Mouse (Mus musculus) neural tube, embryonic 13.5 days (tissue): ENCODE measurements at regions not wholly inside any gene's neighbourhood (a gene's known extent, or its start where the extent isn't known, plus 50 kb on each side); places are given as distances from the start of the nearest gene placed in this dataset.

Source experiments
- ATAC-seq: fragments of 200-750 bp; cut with Nextera tagmentation; 2 replicates; pipeline ENCODE4 v1.8.0; 2017; ENCODE audit warnings: low read depth, mild to moderate bottlenecking, moderate TSS enrichment, moderate library complexity
- H3K27ac ChIP-seq: fragments of 300-500 bp; sonication (generic); replicated peaks from 2 replicates; pipeline ENCODE4 v1.5.1; 2015; ENCODE audit warnings: moderate library complexity, mild to moderate bottlenecking, inconsistent platforms
- H3K27me3 ChIP-seq: fragments of 300-500 bp; sonication (generic); 2 replicates; pipeline ENCODE4 v1.6.1; 2015; ENCODE audit warnings: mild to moderate bottlenecking, inconsistent platforms
- H3K36me3 ChIP-seq: fragments of 300-500 bp; sonication (generic); 2 replicates; pipeline ENCODE4 v1.6.1; 2015; ENCODE audit warnings: mild to moderate bottlenecking, inconsistent platforms
- H3K4me1 ChIP-seq: fragments of 300-500 bp; sonication (generic); replicated peaks from 2 replicates; pipeline ENCODE4 v1.6.1; 2015; ENCODE audit warnings: inconsistent platforms
- H3K4me2 ChIP-seq: fragments of 300-500 bp; sonication (generic); 2 replicates; pipeline ENCODE4 v1.6.1; 2015; ENCODE audit warnings: inconsistent platforms, mild to moderate bottlenecking, moderate library complexity
- H3K4me3 ChIP-seq: fragments of 300-500 bp; sonication (generic); 2 replicates; pipeline ENCODE4 v1.5.1; 2015; ENCODE audit warnings: mild to moderate bottlenecking, inconsistent platforms
- H3K9ac ChIP-seq: fragments of 300-500 bp; sonication (generic); 2 replicates; pipeline ENCODE4 v1.6.1; 2015; ENCODE audit warnings: moderate library complexity, mild to moderate bottlenecking, inconsistent platforms
- H3K9me3 ChIP-seq: fragments of 300-500 bp; sonication (generic); 2 replicates; pipeline ENCODE4 v1.6.1; 2016; ENCODE audit warnings: inconsistent platforms
- WGBS: fragments of 180-500 bp; shearing (Covaris S2); methylation state at CpG from one replicate; pipeline ENCODE4 v1.1.7; 2015; 5-methylcytosine and 5-hydroxymethylcytosine counted together

DNA sequence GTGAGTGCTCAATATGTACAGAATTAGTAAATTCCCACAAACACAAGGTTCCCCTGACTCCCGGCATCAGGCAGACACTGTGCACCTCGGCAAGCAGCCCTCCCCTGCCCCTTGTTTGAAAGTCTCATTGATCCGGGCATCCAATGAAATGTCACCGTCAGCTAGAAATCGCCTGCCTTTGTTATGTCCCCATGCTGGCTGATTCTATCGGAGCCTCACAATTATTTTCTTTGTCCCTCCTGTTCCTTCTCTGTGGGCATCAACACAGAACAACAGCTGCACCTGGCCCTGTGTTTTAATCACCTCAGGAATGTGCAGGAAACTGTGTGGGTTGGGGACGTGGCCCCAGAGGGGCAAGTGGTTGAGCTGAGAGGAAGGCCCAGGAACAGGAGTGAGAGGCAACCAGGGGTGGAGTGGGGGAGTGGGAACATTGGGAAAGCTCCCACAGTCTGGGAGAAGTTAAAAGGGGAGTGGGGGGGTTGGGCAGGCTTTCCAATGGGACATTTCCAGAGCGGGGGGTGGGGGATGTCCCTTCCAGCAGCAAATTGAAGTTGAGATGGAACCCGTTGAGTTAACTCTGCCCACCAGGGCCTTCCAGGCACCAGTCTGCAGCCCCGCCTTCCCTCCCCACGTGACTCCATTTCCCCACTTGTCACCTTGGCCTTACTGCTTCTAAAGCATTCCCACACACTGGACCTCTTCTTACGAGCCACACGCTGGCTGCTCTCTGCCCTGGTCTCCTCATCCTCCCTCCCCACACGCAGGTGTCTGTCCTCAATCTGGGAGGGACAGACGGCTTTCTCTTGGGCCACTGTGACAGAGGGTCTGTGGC, 224.4 kb downstream of the Prex1 start:
- Histone ChIP-seq H3K4me3 (no peak overlapping the region), H3K27ac (no peak overlapping the region; the same call in 1 of the 2 replicates), H3K9me3 (no peaks in the 10 kb centered on the region), H3K4me2 (no peak overlapping the region), H3K4me1 (peaks cover 50% of the 10 kb centered on the region), H3K36me3 (no peaks in the 10 kb centered on the region), H3K9ac (peak overlapping the region; percentile 38; the same call in 1 of the 2 replicates), H3K27me3 (no peaks in the 10 kb centered on the region)
- no peak for ATAC-seq
- WGBS: 28% methylated on average over 15 of the region's 15 CpGs

DNA sequence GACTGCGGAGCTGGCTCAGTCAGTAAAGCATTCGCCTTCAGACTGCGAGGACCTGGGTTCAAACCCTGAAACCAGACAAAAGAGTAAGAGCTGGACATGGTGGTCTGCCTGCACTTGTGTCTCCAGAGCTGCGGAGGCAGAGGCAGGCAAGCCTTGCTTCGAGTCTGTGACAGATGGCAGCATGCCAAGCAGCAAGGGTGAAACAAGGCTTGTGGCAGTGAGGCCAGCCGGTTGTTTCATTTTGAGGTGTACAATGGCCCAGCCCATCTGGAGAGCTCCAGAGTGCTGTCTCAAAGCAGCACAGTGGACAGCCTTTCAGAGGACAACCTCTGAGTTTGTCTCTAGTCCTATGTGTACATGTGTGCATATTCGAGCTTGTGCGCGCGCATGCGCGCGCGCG, 225.9 kb downstream of the Prex1 start:
- no peak overlapping the region for H3K27ac ChIP-seq
- H3K4me1 ChIP-seq: peaks cover 60% of the 10 kb centered on the region
- no peaks in the 10 kb centered on the region for H3K36me3 ChIP-seq
- no peak overlapping the region for H3K9ac ChIP-seq
- no peaks in the 10 kb centered on the region for H3K27me3 ChIP-seq
- no peak overlapping the region for H3K4me2 ChIP-seq
- 80% methylated on average over 15 of the region's 15 CpGs for WGBS
- no peak for ATAC-seq
- no peaks in the 10 kb centered on the region for H3K9me3 ChIP-seq
- no peak overlapping the region for H3K4me3 ChIP-seq

DNA sequence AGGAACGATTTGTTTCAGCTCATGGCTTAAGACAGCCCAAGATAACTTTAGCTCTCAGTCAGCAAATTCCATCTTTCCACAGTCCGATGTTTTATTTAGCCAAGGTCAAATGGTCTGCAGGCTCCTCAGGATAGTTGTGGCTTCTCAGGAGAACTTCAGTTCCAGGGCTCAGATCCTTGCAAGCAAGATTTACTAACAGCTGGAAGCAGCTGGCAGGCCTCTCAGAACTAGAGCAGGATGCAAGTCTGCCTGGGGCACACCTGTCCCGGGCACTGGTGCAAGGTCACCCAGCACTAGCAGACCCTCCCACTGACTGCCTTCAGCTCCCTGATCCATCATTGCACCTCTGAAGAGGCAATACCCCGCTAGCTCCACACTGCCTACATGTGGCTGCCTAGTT, 227.8 kb downstream of the Prex1 start:
- no peaks in the 10 kb centered on the region for H3K9me3 ChIP-seq
- WGBS: 80% methylated on average over 4 of the region's 4 CpGs
- H3K27ac ChIP-seq: no peak overlapping the region
- H3K4me1 ChIP-seq: peaks cover 67% of the 10 kb centered on the region
- no peaks in the 10 kb centered on the region for H3K36me3 ChIP-seq
- H3K4me3 ChIP-seq: no peak overlapping the region
- no peak overlapping the region for H3K4me2 ChIP-seq
- H3K27me3 ChIP-seq: no peaks in the 10 kb centered on the region
- no peak overlapping the region for H3K9ac ChIP-seq
- no peak for ATAC-seq

DNA sequence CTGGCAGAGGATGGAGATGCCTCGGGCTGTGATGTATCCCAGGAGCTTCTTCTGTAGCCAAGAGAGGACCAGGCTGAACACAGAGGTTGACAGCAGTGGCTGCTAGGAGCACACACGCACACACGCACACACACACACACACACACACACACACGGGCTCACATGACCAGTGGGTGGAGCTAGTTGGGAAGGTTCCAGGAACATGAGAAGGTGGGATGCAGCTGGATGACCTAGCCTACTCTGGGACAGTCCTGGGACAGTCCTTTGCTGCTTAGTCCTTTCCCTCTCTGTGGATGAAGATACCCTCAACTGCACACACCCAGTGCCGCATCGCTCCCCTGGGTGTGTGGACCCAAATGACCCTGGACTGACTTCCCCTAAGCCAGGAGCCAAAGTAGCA, 228.3 kb downstream of the Prex1 start:
- WGBS: 85% methylated on average over 6 of the region's 6 CpGs
- ATAC-seq: no peak
- H3K36me3 ChIP-seq: no peaks in the 10 kb centered on the region
- H3K27ac ChIP-seq: no peak overlapping the region
- H3K4me1 ChIP-seq: peaks cover 68% of the 10 kb centered on the region
- no peak overlapping the region for H3K4me2 ChIP-seq
- H3K27me3 ChIP-seq: no peaks in the 10 kb centered on the region
- no peaks in the 10 kb centered on the region for H3K9me3 ChIP-seq
- H3K9ac ChIP-seq: no peak overlapping the region
- H3K4me3 ChIP-seq: no peak overlapping the region

DNA sequence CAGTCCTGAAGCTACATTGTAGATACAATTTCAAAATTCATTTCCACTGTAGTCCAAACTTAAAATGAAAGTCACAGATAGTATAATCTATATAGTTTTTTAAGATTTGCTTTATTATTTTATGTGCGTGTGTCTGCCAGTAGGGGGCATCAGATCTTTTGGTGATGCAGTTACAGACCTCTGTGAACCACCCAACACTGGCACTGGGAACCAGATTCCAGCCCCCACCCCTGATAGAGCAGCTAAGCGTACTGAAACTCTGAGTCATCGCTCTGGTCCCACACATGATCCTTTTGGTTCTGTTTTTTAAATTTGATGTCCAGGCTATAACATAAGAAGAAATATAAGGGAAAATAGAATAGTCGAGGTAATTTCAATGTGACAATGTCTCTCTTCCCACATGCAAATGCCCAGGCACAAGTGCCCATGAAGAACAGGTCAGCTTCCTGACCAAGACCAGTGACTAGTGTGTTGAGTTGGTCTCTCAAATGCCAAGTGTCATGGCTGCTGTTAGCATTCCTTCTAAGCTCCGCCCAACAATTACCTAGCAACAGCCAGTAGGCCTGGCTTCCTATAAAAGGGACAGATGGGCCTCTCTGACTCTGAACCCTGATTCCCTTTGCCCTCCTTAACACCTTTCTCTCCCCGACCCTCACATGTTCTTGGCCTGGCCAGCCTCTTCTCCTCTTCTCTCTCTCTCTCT, 229.9 kb downstream of the Prex1 start:
- H3K4me1 ChIP-seq: peaks cover 57% of the 10 kb centered on the region

DNA sequence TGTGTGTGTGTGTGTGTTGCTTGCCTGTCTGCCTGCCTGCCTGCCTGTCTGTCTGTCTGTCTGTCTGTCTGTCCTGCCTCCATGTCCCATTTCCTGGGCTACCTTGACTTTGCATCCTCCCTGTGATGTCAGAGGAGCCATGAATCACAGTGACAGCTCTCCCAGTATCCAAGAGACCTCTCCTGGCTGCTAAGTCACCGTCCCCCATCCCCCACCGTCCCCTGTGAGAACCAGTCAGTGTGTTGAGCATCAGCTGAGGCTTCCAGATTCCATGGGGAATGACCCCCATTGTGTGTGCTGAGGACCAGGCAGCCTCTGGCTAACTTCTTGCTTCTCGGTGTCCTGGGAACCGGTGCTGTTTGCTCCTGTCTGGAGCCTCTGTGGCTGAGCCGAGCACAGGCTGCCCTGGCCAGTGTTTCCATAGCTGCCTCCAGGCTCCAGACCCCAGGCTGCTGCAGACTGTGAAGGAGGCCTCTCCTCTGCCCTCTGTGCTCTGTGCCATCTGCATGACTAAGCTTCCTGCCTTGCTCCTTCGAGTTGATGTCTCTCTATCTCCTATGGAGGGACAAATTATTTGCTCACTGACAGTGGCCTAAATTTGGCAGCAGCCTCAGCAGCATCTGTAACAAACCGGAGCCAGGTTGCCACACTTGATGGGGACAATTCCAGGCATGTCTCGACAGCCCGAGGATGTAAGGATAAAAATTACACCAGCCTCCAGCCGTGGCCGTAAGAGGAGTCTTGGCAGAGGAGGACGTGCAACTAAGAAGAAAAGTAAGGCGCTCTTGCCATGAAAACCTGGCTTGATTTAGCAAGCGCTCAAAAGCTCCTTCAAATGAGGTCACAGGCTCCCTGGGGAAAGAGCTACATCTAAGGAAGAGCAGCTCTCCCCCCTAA, 230.7 kb downstream of the Prex1 start:
- WGBS: 38% methylated on average over 14 of the region's 14 CpGs
- H3K4me1 ChIP-seq: peaks cover 49% of the 10 kb centered on the region
- peak; percentile 59 for ATAC-seq

More for the DNA sequence above, 229.9 kb downstream of the Prex1 start:
- no peak for ATAC-seq
- peak overlapping the region; percentile 68 for H3K27ac ChIP-seq
- no peak overlapping the region for H3K9ac ChIP-seq
- no peak overlapping the region for H3K4me2 ChIP-seq
- no peaks in the 10 kb centered on the region for H3K36me3 ChIP-seq
- 89% methylated on average over 6 of the region's 6 CpGs for WGBS
- H3K9me3 ChIP-seq: no peaks in the 10 kb centered on the region
- no peak overlapping the region for H3K4me3 ChIP-seq
- H3K27me3 ChIP-seq: 0 out of 2 replicates have a peak, but pooled peaks cover 2% of the 10 kb centered on the region

DNA sequence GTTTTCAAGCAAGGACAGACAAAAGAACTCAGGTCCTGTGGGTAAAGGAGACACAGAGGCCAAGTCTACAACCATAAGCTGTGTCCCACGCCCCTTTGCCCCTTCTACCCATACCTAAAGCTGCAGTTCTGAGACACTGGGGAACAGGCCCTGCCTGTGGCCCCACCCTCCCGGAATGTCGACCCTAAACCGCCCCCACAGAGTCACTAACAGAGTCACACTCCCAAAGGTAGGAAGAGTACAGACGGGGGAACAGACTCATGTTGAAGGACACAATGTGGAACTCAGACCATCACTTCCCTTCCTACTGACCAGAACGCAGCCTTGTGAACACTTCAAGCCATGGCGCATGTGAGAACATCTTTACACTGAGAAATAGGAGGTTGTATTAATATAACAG, 231.9 kb downstream of the Prex1 start:
- H3K4me2 ChIP-seq: no peak overlapping the region
- H3K27me3 ChIP-seq: 0 out of 2 replicates have a peak, but pooled peaks cover 2% of the 10 kb centered on the region
- H3K27ac ChIP-seq: no peak overlapping the region
- no peak overlapping the region for H3K9ac ChIP-seq
- H3K9me3 ChIP-seq: no peaks in the 10 kb centered on the region
- no peaks in the 10 kb centered on the region for H3K36me3 ChIP-seq
- ATAC-seq: no peak
- WGBS: 92% methylated on average over 7 of the region's 7 CpGs
- H3K4me3 ChIP-seq: no peak overlapping the region
- H3K4me1 ChIP-seq: peaks cover 37% of the 10 kb centered on the region

More for the DNA sequence above, 230.7 kb downstream of the Prex1 start:
- H3K9ac ChIP-seq: peak overlapping the region; percentile 49; the same call in 1 of the 2 replicates
- H3K36me3 ChIP-seq: no peaks in the 10 kb centered on the region
- H3K27me3 ChIP-seq: 0 out of 2 replicates have a peak, but pooled peaks cover 2% of the 10 kb centered on the region
- peak overlapping the region; percentile 68 for H3K27ac ChIP-seq
- H3K4me2 ChIP-seq: no peak overlapping the region
- no peaks in the 10 kb centered on the region for H3K9me3 ChIP-seq
- H3K4me3 ChIP-seq: no peak overlapping the region

DNA sequence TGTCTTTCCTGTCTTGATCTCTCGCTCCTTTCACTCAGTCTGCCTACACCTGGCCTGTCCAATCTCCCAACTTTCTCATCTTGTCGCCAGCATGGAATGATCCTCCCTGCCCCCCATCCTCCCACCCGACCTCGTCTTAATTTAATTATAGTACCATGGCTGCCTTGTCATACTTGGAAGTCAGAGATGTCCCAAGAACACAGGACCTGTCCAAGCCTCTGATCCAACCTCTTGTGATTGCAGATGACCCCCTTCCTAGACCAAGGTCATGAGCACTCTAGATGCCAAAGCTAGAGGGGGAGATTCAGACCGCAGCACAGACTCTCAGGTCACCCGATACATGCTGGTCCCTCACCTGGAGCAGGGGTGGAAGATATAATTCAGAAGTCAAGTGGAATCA, 232.3 kb downstream of the Prex1 start:
- no peak for ATAC-seq
- Histone ChIP-seq H3K9ac (no peak overlapping the region), H3K9me3 (no peaks in the 10 kb centered on the region), H3K27me3 (0 out of 2 replicates have a peak, but pooled peaks cover 2% of the 10 kb centered on the region), H3K4me1 (peaks cover 34% of the 10 kb centered on the region), H3K36me3 (no peaks in the 10 kb centered on the region), H3K27ac (no peak overlapping the region), H3K4me2 (no peak overlapping the region), H3K4me3 (no peak overlapping the region)
- 91% methylated on average over 6 of the region's 6 CpGs for WGBS

DNA sequence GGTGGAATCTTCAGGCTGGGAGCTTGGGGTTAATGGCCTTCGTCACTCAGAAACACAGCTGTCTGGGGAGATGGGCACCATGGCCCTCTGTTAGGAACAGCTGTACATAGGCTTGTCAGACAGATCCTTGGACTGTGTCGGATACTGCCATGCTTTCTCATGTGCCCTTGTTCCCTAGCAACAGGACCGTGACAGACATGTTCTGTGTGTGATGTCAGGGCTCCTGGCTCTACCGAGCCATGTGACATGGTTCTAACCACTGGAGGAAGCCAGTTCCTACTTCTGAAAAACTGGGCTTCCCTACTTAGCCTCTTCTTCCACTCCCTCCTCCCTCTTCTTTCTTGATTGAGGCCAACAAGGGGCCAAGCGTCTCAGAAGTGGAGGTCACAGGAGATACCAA, 232.7 kb downstream of the Prex1 start:
- ATAC-seq: no peak
- Histone ChIP-seq H3K4me2 (no peak overlapping the region), H3K27ac (no peak overlapping the region), H3K4me1 (peaks cover 34% of the 10 kb centered on the region), H3K4me3 (no peak overlapping the region), H3K9me3 (no peaks in the 10 kb centered on the region), H3K9ac (no peak overlapping the region), H3K36me3 (no peaks in the 10 kb centered on the region), H3K27me3 (0 out of 2 replicates have a peak, but pooled peaks cover 2% of the 10 kb centered on the region)
- 66% methylated on average over 5 of the region's 5 CpGs for WGBS

DNA sequence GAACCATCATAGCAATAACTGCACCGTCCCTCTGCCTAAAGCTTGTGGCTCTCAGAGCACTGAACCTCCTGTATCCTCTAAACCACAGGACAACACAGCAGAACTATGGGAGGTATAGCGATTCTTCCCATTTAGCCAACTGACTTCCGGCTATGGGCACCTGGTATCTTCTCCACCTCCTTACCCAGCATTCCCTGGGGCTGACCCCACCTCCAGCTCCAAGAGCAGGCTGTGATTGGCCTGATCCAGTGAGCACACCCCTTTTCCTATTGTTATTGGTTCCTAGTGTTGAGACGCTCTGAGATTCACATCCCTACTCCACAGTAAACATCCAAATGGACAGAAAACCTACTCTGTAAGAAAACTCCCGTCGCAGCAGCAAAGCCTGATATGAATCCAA, 236.7 kb downstream of the Prex1 start:
- no peaks in the 10 kb centered on the region for H3K36me3 ChIP-seq
- H3K4me2 ChIP-seq: no peak overlapping the region
- H3K9ac ChIP-seq: no peak overlapping the region
- no peak overlapping the region for H3K27ac ChIP-seq
- no peak overlapping the region for H3K4me3 ChIP-seq
- ATAC-seq: no peak
- WGBS: 90% methylated on average over 6 of the region's 6 CpGs
- 0 out of 2 replicates have a peak, but pooled peaks cover 2% of the 10 kb centered on the region for H3K27me3 ChIP-seq
- peaks cover 18% of the 10 kb centered on the region for H3K4me1 ChIP-seq
- H3K9me3 ChIP-seq: no peaks in the 10 kb centered on the region

DNA sequence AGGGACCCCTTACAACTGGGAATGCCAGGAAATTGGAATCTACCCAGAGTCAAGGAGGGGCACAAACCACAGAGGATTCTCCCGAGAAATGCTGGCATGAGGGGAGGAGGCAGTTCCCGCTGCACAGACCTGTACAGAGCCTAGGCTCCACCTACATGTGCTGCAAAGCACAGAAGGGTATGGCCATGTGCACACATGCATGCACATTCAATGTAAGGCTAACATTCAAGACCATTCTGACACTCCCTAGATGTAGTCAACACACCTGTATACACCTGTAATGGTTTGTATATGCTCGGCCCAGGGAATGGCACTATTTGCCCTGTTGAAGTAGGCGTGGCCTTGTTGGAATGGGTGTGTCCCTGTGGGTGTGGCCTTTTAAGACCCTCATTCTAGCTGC, 238.0 kb downstream of the Prex1 start:
- ATAC-seq: no peak
- Histone ChIP-seq H3K36me3 (no peaks in the 10 kb centered on the region), H3K27me3 (0 out of 2 replicates have a peak, but pooled peaks cover 2% of the 10 kb centered on the region), H3K9ac (no peak overlapping the region), H3K4me2 (no peak overlapping the region), H3K4me3 (no peak overlapping the region), H3K4me1 (peaks cover 24% of the 10 kb centered on the region), H3K9me3 (no peaks in the 10 kb centered on the region), H3K27ac (no peak overlapping the region)
- 78% methylated on average over 4 of the region's 4 CpGs for WGBS
